Mouse (Mus musculus) hindbrain, embryonic 14.5 days (tissue): ENCODE measurements around the gene Surf4. TPM values are rescaled to one million over a fixed set of nuclear protein-coding genes. Genes with fewer than 3 reads are reported as not detected.

Experiments used
- ATAC-seq: fragments of 200-750 bp; cut with Nextera tagmentation; 2 replicates; pipeline ENCODE4 v1.8.0; 2017; ENCODE audit warnings: moderate number of reproducible peaks, mild to moderate bottlenecking, moderate TSS enrichment, moderate library complexity; ENCODE audit not compliant: low FRiP score
- DNase-seq: peaks from one replicate; pipeline ENCODE4 v3.0.0-alpha.2; 2015; ENCODE audit warnings: low spot score
- H3K27ac ChIP-seq: fragments of 300-500 bp; sonication (generic); 2 replicates; pipeline ENCODE4 v1.5.1; 2014; ENCODE audit warnings: mild to moderate bottlenecking, moderate library complexity
- H3K27me3 ChIP-seq: fragments of 300-500 bp; sonication (generic); 2 replicates; pipeline ENCODE4 v1.6.1; 2014; ENCODE audit warnings: mild to moderate bottlenecking, low read length, mixed read lengths; ENCODE audit not compliant: control insufficient read depth, insufficient read depth
- H3K36me3 ChIP-seq: fragments of 300-500 bp; sonication (generic); replicated peaks from 2 replicates; pipeline ENCODE4 v1.6.1; 2014; ENCODE audit not compliant: control insufficient read depth, insufficient read depth
- H3K4me1 ChIP-seq: fragments of 300-500 bp; sonication (generic); replicated peaks from 2 replicates; pipeline ENCODE4 v1.6.1; 2014; ENCODE audit warnings: antibody characterized with exemption, low read length, mixed read lengths; ENCODE audit not compliant: control insufficient read depth, insufficient read depth
- H3K4me2 ChIP-seq: fragments of 300-500 bp; sonication (generic); replicated peaks from 2 replicates; pipeline ENCODE4 v1.6.1; 2014; ENCODE audit warnings: mild to moderate bottlenecking, moderate library complexity
- H3K4me3 ChIP-seq: fragments of 300-500 bp; sonication (generic); replicated peaks from 2 replicates; pipeline ENCODE4 v1.5.1; 2014; ENCODE audit warnings: mild to moderate bottlenecking, low read length
- H3K9ac ChIP-seq: fragments of 300-500 bp; sonication (generic); 2 replicates; pipeline ENCODE4 v1.6.1; 2014
- H3K9me3 ChIP-seq: fragments of 300-500 bp; sonication (generic); 2 replicates; pipeline ENCODE4 v1.6.1; 2016; ENCODE audit warnings: low read length; ENCODE audit not compliant: control insufficient read depth
- whole genome bisulfite sequencing: fragments of 180-500 bp; shearing (Covaris S2); extraction: QIAGEN DNeasy Blood & Tissue Kit; methylation state at CpG from one replicate; pipeline ENCODE4 v1.1.7; 2014; 5-methylcytosine and 5-hydroxymethylcytosine counted together
- polyA plus RNA-seq: library from polyadenylated mRNA; unstranded; fragments of >200 nt; fragmentation: Nextera tagmentation; extraction: Ambion mirVana; gene quantifications from 2 replicates; pipeline ENCODE4 v1.2.1, GENCODE M21; 2014

The Surf4 gene
- polyA plus RNA-seq, 1 experiment from 2014 or later = 109 TPM

DNA sequence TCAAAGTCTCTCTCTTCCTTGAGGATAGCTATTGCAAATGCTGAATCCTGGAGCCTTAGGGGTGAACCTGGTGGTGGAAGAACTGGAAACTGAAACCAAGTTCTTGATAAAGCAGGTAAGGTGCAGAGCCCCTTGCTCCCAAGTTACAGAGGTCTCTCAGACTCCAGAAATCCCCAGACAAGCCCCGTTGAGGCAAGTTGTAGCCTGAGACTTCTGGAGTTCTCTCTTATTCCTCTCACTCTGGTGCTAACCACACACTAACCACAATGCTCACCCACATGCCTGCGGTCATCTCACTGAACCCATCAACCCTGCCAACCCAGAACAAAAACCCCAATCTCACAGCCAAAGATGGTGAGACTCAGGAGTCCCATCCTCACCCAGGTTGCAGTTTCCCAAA lies 1.6 kb upstream of the Surf4 start:
- H3K4me2 ChIP-seq = no peak overlapping the region
- DNase-seq (no peak), ATAC-seq (no peak)
- 94% methylated on average over 2 of the region's 2 CpGs for WGBS
- H3K4me1 ChIP-seq = peaks cover 17% of the 10 kb centered on the region
- H3K27me3 ChIP-seq = no peaks in the 10 kb centered on the region
- H3K27ac ChIP-seq = no peak overlapping the region
- no peak overlapping the region for H3K4me3 ChIP-seq
- H3K9ac ChIP-seq = no peak overlapping the region
- no peaks in the 10 kb centered on the region for H3K9me3 ChIP-seq
- 0 out of 2 replicates have a peak, but pooled peaks cover 12% of the 10 kb centered on the region for H3K36me3 ChIP-seq

DNA sequence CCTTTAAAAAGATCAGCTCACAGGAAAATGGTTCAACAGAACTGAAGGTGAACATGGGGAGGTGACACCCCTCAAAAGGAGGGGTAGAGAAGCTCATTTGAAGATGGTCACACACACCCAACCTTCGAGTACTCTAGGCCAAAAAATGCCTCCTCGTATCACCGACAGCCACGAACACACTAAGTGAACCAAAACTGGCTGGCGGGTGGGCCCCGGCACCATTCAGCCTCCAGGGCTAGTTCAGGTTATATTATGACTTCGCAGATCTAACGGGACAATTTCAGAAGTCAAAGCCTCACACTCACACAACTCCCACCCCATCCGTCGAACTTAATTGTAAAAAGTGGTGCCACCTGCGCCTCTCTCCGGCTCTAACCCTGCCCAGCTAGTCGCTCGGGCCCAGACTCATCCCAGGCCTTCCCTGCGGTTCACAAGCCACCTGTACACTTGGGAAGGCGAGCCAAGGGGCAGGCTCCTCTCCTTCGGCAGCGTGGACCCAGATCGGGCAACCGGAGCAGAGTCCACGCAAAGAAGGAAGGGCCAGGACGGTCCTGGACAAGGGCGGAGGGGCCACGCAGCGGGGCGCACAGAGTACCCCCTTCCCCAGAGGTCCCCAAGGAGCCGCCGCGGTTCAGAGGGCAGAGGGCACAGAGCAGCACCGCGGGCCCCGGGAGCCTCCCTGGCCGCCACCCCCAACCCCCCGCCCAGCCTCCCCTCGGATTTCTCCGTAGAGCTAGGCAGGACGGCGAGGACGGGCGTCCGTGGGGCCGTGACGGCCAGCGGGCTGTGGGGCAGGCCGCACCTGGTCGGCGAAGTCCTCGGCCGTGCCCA lies 1.0 kb downstream of the Surf4 start:
- Histone ChIP-seq H3K9ac (peak overlapping the region; percentile 89), H3K4me2 (peak overlapping the region; percentile 94), H3K4me1 (peaks cover 17% of the 10 kb centered on the region), H3K9me3 (no peaks in the 10 kb centered on the region), H3K27me3 (no peaks in the 10 kb centered on the region), H3K27ac (peak overlapping the region; percentile 73), H3K36me3 (0 out of 2 replicates have a peak, but pooled peaks cover 26% of the 10 kb centered on the region), H3K4me3 (peak overlapping the region; percentile 71)
- 2% methylated on average over 48 of the region's 49 CpGs for WGBS
- DNase-seq = no peak
- ATAC-seq = peak; percentile 58; the same call in 1 of the 2 replicates

DNA sequence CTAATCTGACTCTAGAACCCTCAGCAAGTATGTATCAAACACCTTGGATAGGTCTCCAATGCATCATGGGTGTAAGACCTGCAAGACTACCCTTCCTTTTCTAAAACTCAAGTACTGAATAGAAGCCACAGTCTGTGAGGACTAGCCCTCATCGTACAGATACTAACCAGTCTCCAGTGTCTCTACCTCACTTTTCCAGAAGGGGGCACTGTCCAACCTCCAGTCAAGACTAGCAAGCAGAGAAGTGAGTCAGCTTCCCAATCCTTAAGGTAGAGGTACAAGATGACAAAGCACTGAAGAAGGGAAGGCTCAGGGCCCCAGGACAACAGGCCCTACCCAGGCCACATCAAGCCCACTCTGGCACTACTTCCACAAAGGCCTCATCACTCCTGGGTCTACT lies 3.3 kb downstream of the Surf4 start:
- DNase-seq (peak; percentile 63), ATAC-seq (no peak)
- Histone ChIP-seq H3K4me3 (no peak overlapping the region), H3K27me3 (no peaks in the 10 kb centered on the region), H3K4me2 (no peak overlapping the region), H3K36me3 (peaks cover 47% of the 10 kb centered on the region), H3K4me1 (peaks cover 17% of the 10 kb centered on the region), H3K27ac (no peak overlapping the region), H3K9me3 (no peaks in the 10 kb centered on the region), H3K9ac (no peak overlapping the region)
- 33% methylated on average over 1 of the region's 1 CpGs for WGBS

DNA sequence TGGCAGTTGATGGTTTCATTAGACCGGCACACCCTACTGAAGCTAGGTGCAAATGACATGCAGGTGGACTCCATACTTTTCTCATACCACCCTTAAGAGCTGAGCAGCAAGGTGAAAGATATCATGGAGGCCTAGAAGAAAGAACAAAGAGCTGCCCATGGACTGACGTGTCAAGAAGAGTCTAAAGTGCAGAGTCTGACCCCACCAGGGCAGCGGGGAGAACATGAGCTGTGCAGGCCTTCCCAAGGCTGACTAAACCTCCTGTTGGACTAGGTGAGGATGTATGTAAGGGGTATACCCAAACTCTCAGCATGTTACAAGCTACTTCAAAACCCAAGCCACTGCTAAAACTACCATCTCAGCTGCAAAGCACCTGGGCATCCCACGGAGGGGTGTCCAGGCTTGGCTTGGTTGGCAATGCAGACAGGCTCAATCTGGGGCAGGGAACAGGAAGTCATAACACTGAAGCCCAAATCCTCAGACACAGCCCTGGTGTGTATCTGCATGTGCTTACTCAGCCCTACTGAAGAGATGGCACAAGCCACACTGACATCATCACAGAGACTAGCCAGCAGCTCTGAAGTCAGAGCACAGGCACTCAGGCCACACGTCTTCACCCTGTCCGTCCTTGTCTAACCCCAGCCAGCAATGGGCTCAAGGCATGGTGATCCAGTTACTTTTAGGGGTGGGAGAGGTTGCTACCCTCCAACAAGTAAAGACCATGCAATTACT lies 5.8 kb downstream of the Surf4 start:
- Histone ChIP-seq H3K4me3 (no peak overlapping the region), H3K4me2 (no peak overlapping the region), H3K27me3 (no peaks in the 10 kb centered on the region), H3K27ac (no peak overlapping the region), H3K9me3 (no peaks in the 10 kb centered on the region), H3K4me1 (peaks cover 17% of the 10 kb centered on the region), H3K9ac (no peak overlapping the region), H3K36me3 (peaks cover 71% of the 10 kb centered on the region)
- 89% methylated on average over 6 of the region's 6 CpGs for WGBS
- no peak for ATAC-seq
- DNase-seq = no peak

DNA sequence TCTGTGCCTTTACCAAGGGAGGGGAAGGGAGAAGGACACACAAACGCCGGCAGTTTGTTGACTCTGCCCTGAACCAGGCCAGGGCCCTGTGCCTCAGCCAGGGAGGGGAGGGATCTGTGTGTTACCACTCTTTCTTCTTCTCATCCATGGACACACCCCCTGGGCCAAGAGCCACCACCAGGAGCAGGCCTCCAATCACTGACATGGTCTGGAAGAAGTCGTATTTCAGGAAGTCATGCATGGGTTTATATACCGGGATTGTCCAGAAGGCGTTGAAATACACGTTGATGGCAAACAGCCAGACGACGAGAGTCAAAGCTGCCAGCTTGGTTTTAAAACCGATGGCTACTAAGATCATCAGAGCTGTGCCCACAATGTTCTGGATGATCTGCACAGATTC lies 11.9 kb downstream of the Surf4 start:
- no peaks in the 10 kb centered on the region for H3K9me3 ChIP-seq
- DNase-seq = no peak
- WGBS = 86% methylated on average over 9 of the region's 9 CpGs
- no peak overlapping the region for H3K27ac ChIP-seq
- H3K9ac ChIP-seq = no peak overlapping the region
- H3K36me3 ChIP-seq = peaks cover 91% of the 10 kb centered on the region
- peaks cover 11% of the 10 kb centered on the region for H3K4me1 ChIP-seq
- no peak for ATAC-seq
- no peaks in the 10 kb centered on the region for H3K27me3 ChIP-seq
- H3K4me3 ChIP-seq = no peak overlapping the region
- H3K4me2 ChIP-seq = no peak overlapping the region

DNA sequence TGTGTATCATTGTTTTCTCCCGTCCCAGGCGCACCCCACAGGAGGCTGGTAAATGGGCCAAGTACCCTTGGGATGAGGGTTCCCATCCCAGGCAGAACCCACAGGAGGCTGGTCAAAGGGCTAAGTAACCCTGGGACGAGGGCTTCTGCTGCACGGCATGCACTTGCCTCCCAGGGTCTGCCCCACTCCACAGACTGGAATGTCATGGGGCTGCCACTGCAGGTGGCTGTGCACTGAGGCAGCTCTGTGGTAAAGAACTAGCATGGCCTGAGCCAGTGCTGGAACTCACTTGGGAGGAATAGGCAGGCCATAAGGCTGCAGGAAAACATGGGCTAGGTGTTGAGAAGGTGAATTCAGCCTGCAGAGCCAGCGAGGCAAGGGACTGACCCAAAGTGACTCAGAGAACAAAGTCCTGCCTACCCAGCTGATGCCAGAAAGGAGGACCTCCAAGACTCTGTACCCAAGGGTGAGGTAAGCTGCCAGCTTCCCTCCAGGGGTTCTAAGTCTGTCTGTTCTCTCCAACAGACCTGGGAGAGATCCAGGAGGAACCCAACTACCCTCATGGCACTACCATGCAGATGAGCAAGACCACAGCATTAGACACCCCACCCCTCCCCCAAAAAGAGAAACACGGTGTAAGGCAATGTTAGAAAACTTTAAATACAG lies 13.4 kb downstream of the Surf4 start:
- Histone ChIP-seq H3K4me1 (peaks cover 17% of the 10 kb centered on the region), H3K4me3 (no peak overlapping the region), H3K9me3 (no peaks in the 10 kb centered on the region), H3K27me3 (no peaks in the 10 kb centered on the region), H3K9ac (no peak overlapping the region), H3K4me2 (no peak overlapping the region), H3K36me3 (peaks cover 76% of the 10 kb centered on the region), H3K27ac (no peak overlapping the region)
- DNase-seq = no peak
- WGBS = 91% methylated on average over 6 of the region's 6 CpGs
- no peak for ATAC-seq

DNA sequence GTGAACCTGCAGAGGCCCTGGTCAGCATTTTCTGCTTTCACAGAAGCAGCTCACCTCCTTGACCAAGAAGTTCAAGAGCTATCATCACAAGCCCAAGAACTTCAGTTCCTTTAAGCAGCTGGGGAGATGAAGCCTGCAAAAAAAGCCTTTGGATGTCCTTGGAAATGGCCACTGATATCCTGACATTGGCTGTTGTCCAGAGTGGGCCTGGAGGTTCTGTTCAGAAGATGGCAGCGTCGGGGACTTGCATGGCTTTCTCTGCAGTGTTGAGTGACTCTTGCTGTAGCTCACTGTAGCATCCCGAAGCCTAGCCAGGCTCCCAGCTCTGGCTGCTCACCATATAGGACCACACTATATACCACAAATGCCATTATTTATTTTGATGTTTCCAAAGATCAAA lies 14.0 kb downstream of the Surf4 start:
- H3K36me3 ChIP-seq = peaks cover 72% of the 10 kb centered on the region
- WGBS = 86% methylated on average over 3 of the region's 3 CpGs
- no peak overlapping the region for H3K4me2 ChIP-seq
- peaks cover 21% of the 10 kb centered on the region for H3K4me1 ChIP-seq
- no peaks in the 10 kb centered on the region for H3K9me3 ChIP-seq
- H3K9ac ChIP-seq = no peak overlapping the region
- ATAC-seq (no peak), DNase-seq (no peak)
- H3K27me3 ChIP-seq = no peaks in the 10 kb centered on the region
- H3K4me3 ChIP-seq = no peak overlapping the region
- no peak overlapping the region for H3K27ac ChIP-seq

DNA sequence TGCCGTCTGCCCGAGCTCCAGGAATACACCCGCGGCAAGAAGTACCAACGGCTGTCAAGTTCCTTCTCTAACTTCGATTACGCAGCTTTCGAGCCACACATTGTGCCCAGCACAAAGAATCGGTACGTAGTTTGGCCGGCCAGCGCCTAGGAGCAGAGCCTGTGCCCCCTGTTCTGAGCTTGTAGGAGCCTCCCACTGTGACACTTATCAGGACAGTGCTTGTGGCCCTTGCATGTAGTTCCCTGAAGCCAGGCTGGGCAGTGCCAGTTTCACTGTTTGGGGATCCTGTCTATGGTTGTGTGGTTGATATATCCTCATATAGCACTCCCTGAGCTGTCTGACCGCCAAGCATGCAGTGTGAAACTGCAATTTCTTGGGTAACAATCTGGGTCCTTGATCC lies 17.0 kb downstream of the Surf4 start:
- DNase-seq (no peak), ATAC-seq (0 out of 2 replicates have a peak, but pooled peaks have one; percentile 9)
- Histone ChIP-seq H3K27me3 (no peaks in the 10 kb centered on the region), H3K9ac (peak overlapping the region; percentile 63), H3K36me3 (peaks cover 73% of the 10 kb centered on the region), H3K4me2 (peak overlapping the region; percentile 88), H3K4me1 (peaks cover 28% of the 10 kb centered on the region), H3K27ac (peak overlapping the region; percentile 58; the same call in 1 of the 2 replicates), H3K9me3 (no peaks in the 10 kb centered on the region), H3K4me3 (peak overlapping the region; percentile 58)
- 3% methylated on average over 13 of the region's 13 CpGs for WGBS
